Mouse (Mus musculus) NIH3T3 (cell line): Measurements from ENCODE around the gene D3Ertd254e.

Experiments
- DNase-seq: peaks from one replicate; pipeline ENCODE4 v3.0.0-alpha.2; 2012; ENCODE audit warnings: low read depth

Gene D3Ertd254e

GRCm38 (mm10) chr3:36212758-36213157, 61.9 kb downstream of the D3Ertd254e start:
- DNase-seq: no peak
